Mouse (Mus musculus) kidney, adult 9 months (tissue): Measurements from ENCODE around the gene Arid3a.

Experiments used
- DNase-seq: peaks from one replicate; pipeline ENCODE4 v3.0.0; 2022

Arid3a gene

GRCm38 (mm10) chr10:80003374-80004232 lies 76.8 kb downstream of the Arid3a start:
- no peak for DNase-seq

- DNase-seq: no peak
These were observed 77.4 kb downstream of the Arid3a start for GRCm38 (mm10) chr10:80004233-80004705.
